Mouse (Mus musculus) heart, postnatal 0 days (tissue): ENCODE data around the gene Otogl.

ENCODE experiments used
- CTCF ChIP-seq: IDR thresholded peaks from 2 replicates; pipeline ENCODE4 v1.5.1; 2016; ENCODE audit warnings: antibody characterized with exemption, control low read depth, low read depth
- EP300 ChIP-seq: IDR thresholded peaks from 2 replicates; pipeline ENCODE4 v1.6.1; 2016; ENCODE audit warnings: antibody characterized with exemption, low read depth

DNA sequence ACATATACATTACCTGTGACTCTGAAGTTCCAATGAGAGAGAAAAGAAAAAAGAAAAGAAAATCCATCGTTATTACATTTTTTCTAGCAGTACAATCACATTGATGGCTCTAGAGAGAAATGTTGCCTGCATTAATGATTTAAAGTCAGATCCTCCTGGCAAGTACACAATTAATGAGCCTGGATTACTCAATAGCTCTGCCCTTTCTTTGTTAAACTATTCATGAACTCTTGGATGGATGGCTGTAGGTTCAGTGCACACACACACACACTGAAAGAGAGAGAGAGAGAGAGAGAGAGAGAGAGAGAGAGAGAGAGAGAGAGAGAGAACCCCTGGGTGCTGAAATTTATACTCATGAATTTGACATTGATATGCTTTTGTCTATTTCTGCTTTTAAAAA, 192.1 kb downstream of the Otogl start, which contains the start of gene Ptprq:
- TF ChIP-seq CTCF (no peak), EP300 (no peak)
